Mouse (Mus musculus) liver, postnatal 0 days (tissue): ENCODE measurements around the gene Thap8.

Experiments used
- CTCF ChIP-seq: sonication (generic); IDR thresholded peaks from 2 replicates; pipeline ENCODE4 v1.5.1; 2016; ENCODE audit warnings: antibody characterized with exemption, low read depth
- EP300 ChIP-seq: IDR thresholded peaks from 2 replicates; pipeline ENCODE4 v1.6.1; 2016; ENCODE audit warnings: antibody characterized with exemption, low read depth, mild to moderate bottlenecking

DNA sequence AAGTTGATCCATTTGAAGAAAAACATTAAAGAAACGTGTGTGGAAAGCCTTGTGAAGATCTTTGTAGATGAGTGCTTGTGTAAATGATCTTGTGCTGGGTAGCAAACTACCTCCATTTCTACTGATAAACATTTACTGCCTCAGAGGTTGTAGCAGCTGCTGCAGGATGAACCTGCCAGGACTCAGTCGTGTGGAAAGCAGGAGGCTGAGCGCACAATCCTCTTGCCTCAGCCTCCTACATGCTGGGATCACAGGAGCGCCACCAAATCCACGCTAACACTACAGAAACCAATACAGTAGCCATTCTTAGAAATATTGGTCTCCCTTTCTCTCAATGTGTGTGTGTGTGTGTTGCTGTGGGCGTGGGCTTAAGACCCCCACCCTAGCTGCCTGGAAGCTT, 8.2 kb downstream of the Thap8 start:
- no peak for TF ChIP-seq CTCF
- TF ChIP-seq EP300, result no peak
